Mouse (Mus musculus): Measurements from ENCODE around the gene Dcun1d4. TPM values are rescaled to one million over a fixed set of nuclear protein-coding genes. Genes with fewer than 3 reads are reported as not detected.
"Not testable (repeated sequence)": the region's sequence is repeated elsewhere in the genome, so short reads cannot be mapped to it uniquely, and the experiment has no call there.

The Dcun1d4 gene
- polyA plus RNA-seq, 1 experiment, result 32.9 TPM

DNA sequence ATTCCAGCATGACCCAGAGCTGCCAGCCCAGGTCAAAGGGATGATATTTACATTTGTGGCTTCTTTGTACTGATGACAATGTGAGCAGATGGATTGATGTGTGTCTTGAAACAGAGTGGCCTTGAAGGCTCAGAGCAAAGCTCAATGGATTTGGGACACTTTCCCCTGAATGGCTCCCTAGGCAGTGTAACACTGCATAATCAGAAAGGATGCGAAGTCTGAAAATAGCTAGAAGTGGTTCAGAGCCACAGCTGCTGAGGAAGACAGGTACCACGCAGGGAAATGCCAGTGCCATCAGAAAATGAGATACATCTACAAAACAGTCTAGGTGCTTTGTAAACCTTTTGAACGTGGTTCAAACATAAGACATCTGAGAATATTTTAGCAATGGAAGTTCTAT lies 97.3 kb downstream of the Dcun1d4 start:
- no peaks in the 10 kb centered on the region for H3K36me3 ChIP-seq (ENCODE audit: control insufficient read depth, insufficient read depth, low read length, poor library complexity, severe bottlenecking)
- H3K9ac ChIP-seq (ENCODE audit: low read depth, poor library complexity, severe bottlenecking), result no peak overlapping the region
- TF ChIP-seq POLR2A (IDR thresholded peaks at IDR 0.05; ENCODE audit: insufficient read depth, low read length), result no peak
- TF ChIP-seq CTCF (IDR thresholded peaks at IDR 0.05; ENCODE audit: low read depth, low read length), result no peak
- TF ChIP-seq EP300 (IDR thresholded peaks at IDR 0.05; ENCODE audit: insufficient read depth, low read depth, low read length), result no peak
- H3K4me1 ChIP-seq (ENCODE audit: control insufficient read depth, insufficient read depth, low read length), result no peaks in the 10 kb centered on the region
- H3K9me3 ChIP-seq (replicated peaks; ENCODE audit: control insufficient read depth, insufficient read depth, low read length, poor library complexity, severe bottlenecking), result no peaks in the 10 kb centered on the region
- no peak overlapping the region for H3K4me3 ChIP-seq (ENCODE audit: low read depth, low read length)
- H3K27me3 ChIP-seq (ENCODE audit: control insufficient read depth, insufficient read depth, low read length, poor library complexity, severe bottlenecking), result no peaks in the 10 kb centered on the region
- no peak overlapping the region for H3K27ac ChIP-seq (ENCODE audit: insufficient read depth, low read length)

DNA sequence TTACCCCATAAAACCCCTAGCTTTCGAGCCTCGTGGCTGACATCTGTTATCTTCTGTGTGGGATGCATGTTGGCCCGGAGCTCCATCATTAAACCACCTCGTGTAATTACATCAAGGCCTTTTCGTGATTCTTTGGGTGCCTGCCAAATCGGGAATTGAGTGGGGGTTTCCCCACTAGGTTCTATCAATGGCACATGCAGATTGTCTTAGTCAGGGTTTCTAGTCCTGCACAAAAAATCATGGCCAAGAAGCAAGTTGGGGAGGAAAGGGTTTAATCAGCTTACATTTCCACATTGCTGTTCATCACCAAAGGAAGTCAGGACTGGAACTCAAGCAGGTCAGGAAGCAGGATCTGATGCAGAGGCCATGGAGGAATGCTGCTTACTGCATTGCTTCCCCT lies 103.2 kb downstream of the Dcun1d4 start:
- not testable (repeated sequence) for H3K9ac ChIP-seq (ENCODE audit: low read depth, poor library complexity, severe bottlenecking); H3K9me3 ChIP-seq (replicated peaks; ENCODE audit: control insufficient read depth, insufficient read depth, low read length, poor library complexity, severe bottlenecking); H3K36me3 ChIP-seq (ENCODE audit: control insufficient read depth, insufficient read depth, low read length, poor library complexity, severe bottlenecking); H3K4me3 ChIP-seq (ENCODE audit: low read depth, low read length); H3K27me3 ChIP-seq (ENCODE audit: control insufficient read depth, insufficient read depth, low read length, poor library complexity, severe bottlenecking); H3K27ac ChIP-seq (ENCODE audit: insufficient read depth, low read length); H3K4me1 ChIP-seq (ENCODE audit: control insufficient read depth, insufficient read depth, low read length)

DNA sequence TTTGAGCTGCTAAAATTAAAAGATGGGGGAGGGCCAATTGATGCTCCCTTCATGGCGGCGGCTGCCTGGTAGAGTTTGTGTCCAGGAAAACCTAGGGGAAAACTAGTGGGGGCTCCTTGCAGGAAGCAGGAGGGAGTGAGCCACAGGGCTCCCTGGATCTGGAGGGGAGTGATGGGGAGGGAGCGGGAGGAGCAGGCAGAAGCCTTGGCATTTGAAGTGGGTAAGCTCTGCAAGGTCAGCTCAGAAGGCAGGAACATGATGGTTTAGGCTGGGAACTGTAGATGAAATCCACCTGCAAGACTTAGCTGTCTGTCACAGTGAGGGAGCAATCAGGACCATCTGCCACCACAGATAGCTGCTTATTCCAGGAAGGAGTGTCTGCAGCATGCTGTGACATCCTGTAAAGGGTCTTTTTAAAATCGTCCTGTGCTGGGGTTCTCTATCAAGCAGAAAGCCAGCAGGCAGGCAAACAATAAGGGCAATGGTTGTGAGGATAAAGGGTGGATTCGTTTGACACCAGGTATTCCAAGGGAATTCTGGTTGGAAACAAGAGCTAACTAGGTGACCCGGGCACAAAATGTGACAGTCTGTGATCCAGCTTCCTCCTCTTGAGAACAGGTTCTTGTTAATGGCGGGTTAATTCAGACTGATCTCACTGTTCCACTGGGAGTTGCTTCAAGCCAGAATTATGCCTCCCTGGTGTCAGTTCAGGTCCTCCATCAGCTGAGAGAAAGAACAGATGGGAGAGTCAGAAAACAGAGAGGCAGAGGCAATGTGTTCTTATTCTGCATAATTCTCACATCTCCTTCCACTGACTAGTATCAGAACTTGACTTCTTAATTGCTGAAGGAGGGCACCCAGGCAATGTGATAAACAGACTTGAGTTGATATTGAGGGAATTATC lies 104.7 kb downstream of the Dcun1d4 start:
- H3K4me3 ChIP-seq (ENCODE audit: low read depth, low read length), result no peak overlapping the region
- no peaks in the 10 kb centered on the region for H3K9me3 ChIP-seq (replicated peaks; ENCODE audit: control insufficient read depth, insufficient read depth, low read length, poor library complexity, severe bottlenecking)
- no peaks in the 10 kb centered on the region for H3K36me3 ChIP-seq (ENCODE audit: control insufficient read depth, insufficient read depth, low read length, poor library complexity, severe bottlenecking)
- no peak overlapping the region for H3K27ac ChIP-seq (ENCODE audit: insufficient read depth, low read length)
- no peak for TF ChIP-seq POLR2A (IDR thresholded peaks at IDR 0.05; ENCODE audit: insufficient read depth, low read length)
- no peak for TF ChIP-seq EP300 (IDR thresholded peaks at IDR 0.05; ENCODE audit: insufficient read depth, low read depth, low read length)
- no peak for TF ChIP-seq CTCF (IDR thresholded peaks at IDR 0.05; ENCODE audit: low read depth, low read length)
- H3K27me3 ChIP-seq (ENCODE audit: control insufficient read depth, insufficient read depth, low read length, poor library complexity, severe bottlenecking), result no peaks in the 10 kb centered on the region
- H3K4me1 ChIP-seq (ENCODE audit: control insufficient read depth, insufficient read depth, low read length), result no peaks in the 10 kb centered on the region
- H3K9ac ChIP-seq (ENCODE audit: low read depth, poor library complexity, severe bottlenecking), result no peak overlapping the region

DNA sequence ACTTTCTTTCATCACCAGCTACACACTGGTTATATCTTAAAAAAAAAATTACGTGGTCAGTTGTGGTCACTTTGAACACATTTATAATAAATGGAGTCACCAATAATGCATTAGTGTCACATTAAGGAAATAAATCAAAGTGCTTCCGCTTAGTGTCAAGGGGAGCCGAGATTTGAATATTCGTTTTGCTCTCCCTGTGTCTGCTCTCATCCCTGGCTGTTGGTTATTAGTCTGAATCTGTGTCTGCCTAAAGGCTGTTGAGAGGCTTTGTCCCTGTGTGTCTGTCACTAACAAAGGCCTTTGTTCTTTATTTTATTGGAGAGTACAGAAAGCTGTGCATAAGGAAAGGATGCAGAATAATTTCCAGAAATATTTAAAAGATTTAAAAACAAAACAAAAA lies 105.8 kb downstream of the Dcun1d4 start:
- Histone ChIP-seq H3K9me3 (replicated peaks; ENCODE audit: control insufficient read depth, insufficient read depth, low read length, poor library complexity, severe bottlenecking) (no peaks in the 10 kb centered on the region), H3K4me1 (ENCODE audit: control insufficient read depth, insufficient read depth, low read length) (no peaks in the 10 kb centered on the region), H3K9ac (ENCODE audit: low read depth, poor library complexity, severe bottlenecking) (no peak overlapping the region), H3K27ac (ENCODE audit: insufficient read depth, low read length) (no peak overlapping the region), H3K27me3 (ENCODE audit: control insufficient read depth, insufficient read depth, low read length, poor library complexity, severe bottlenecking) (no peaks in the 10 kb centered on the region), H3K36me3 (ENCODE audit: control insufficient read depth, insufficient read depth, low read length, poor library complexity, severe bottlenecking) (no peaks in the 10 kb centered on the region), H3K4me3 (ENCODE audit: low read depth, low read length) (no peak overlapping the region)
- TF ChIP-seq CTCF (IDR thresholded peaks at IDR 0.05; ENCODE audit: low read depth, low read length), result no peak
- TF ChIP-seq EP300 (IDR thresholded peaks at IDR 0.05; ENCODE audit: insufficient read depth, low read depth, low read length), result no peak
- no peak for TF ChIP-seq POLR2A (IDR thresholded peaks at IDR 0.05; ENCODE audit: insufficient read depth, low read length)

DNA sequence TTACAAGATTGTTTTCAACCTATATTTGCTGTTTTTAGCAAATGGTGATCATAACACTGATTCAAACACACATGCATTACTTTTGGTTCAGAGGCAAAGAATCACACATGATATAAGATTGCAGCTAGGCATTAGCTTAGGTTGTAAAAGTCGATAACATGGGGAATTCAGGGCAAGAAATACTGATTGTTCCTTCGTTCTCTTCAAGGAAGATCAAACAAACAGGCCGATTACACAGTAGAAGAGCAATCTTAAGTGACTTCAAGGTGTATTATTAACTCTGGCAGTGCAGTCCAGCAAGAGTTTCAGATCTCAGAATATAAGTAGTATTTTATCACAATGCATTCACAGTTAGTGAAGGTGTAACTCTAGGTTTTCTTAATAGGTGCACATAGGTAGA lies 106.3 kb downstream of the Dcun1d4 start:
- Histone ChIP-seq H3K9ac (ENCODE audit: low read depth, poor library complexity, severe bottlenecking) (no peak overlapping the region), H3K4me1 (ENCODE audit: control insufficient read depth, insufficient read depth, low read length) (no peaks in the 10 kb centered on the region), H3K27ac (ENCODE audit: insufficient read depth, low read length) (no peak overlapping the region)

DNA sequence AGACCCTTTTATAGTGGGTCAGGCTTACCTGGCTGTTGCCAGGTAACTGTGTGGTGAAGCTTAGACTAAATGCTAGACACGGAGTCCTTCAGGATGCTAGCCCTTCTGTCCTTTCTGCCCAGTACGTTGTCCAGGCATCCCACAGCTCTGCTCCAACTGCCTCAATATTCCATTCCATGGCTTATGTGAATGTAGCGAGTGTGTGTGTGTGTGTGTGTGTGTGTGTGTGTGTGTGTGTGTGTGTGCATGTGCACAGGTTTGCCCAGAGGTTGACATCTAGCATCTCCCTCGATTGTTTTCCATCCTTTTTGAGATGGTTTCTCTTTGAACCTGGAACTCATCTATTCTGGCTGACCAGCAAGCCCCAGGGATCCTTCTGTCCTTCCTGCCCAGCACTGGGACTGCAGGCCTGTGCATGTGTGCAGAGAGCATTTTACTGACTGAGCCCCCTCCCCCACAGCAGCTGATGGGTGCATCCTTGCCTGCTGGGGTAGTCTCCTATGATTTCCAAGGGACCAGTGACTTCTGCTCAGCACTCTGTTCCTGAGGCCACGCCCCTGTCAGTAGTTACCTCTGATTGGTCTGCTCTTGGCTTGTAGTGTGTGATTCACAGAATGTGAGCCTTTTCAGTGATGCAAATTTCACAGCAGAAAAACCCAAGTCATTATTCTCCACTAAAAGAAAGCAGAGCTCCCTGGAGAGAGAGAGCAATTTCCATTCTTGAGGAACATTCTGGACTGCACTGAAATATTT lies 118.3 kb downstream of the Dcun1d4 start:
- no peaks in the 10 kb centered on the region for H3K36me3 ChIP-seq (ENCODE audit: control insufficient read depth, insufficient read depth, low read length, poor library complexity, severe bottlenecking)
- peaks cover 4% of the 10 kb centered on the region for H3K4me1 ChIP-seq (ENCODE audit: control insufficient read depth, insufficient read depth, low read length)
- H3K27ac ChIP-seq (ENCODE audit: insufficient read depth, low read length), result no peak overlapping the region
- H3K4me3 ChIP-seq (ENCODE audit: low read depth, low read length), result no peak overlapping the region
- TF ChIP-seq CTCF (IDR thresholded peaks at IDR 0.05; ENCODE audit: low read depth, low read length) (no peak), POLR2A (IDR thresholded peaks at IDR 0.05; ENCODE audit: insufficient read depth, low read length) (no peak), EP300 (IDR thresholded peaks at IDR 0.05; ENCODE audit: insufficient read depth, low read depth, low read length) (no peak)
- H3K27me3 ChIP-seq (ENCODE audit: control insufficient read depth, insufficient read depth, low read length, poor library complexity, severe bottlenecking), result no peaks in the 10 kb centered on the region; the same call in 1 of the 2 replicates
- H3K9ac ChIP-seq (ENCODE audit: low read depth, poor library complexity, severe bottlenecking), result no peak overlapping the region
- peaks cover 5% of the 10 kb centered on the region; the same call in 1 of the 2 replicates for H3K9me3 ChIP-seq (replicated peaks; ENCODE audit: control insufficient read depth, insufficient read depth, low read length, poor library complexity, severe bottlenecking)

More for the DNA sequence above, 106.3 kb downstream of the Dcun1d4 start:
- H3K4me3 ChIP-seq (ENCODE audit: low read depth, low read length), result no peak overlapping the region
- no peaks in the 10 kb centered on the region for H3K36me3 ChIP-seq (ENCODE audit: control insufficient read depth, insufficient read depth, low read length, poor library complexity, severe bottlenecking)
- TF ChIP-seq CTCF (IDR thresholded peaks at IDR 0.05; ENCODE audit: low read depth, low read length), result no peak
- no peak for TF ChIP-seq POLR2A (IDR thresholded peaks at IDR 0.05; ENCODE audit: insufficient read depth, low read length)
- no peak for TF ChIP-seq EP300 (IDR thresholded peaks at IDR 0.05; ENCODE audit: insufficient read depth, low read depth, low read length)
- no peaks in the 10 kb centered on the region for H3K9me3 ChIP-seq (replicated peaks; ENCODE audit: control insufficient read depth, insufficient read depth, low read length, poor library complexity, severe bottlenecking)
- no peaks in the 10 kb centered on the region for H3K27me3 ChIP-seq (ENCODE audit: control insufficient read depth, insufficient read depth, low read length, poor library complexity, severe bottlenecking)

Measured in ES-Bruce4 (cell line).